Mouse (Mus musculus) CH12.LX (cell line): Measurements from ENCODE around the gene Mynn. TPM values are rescaled to one million over a fixed set of nuclear protein-coding genes. Genes with fewer than 3 reads are reported as not detected.

ENCODE experiments used
- DNase-seq: peaks from one replicate; pipeline ENCODE4 v3.0.0-alpha.2; 2013; ENCODE audit errors: extremely low read depth
- H3K27ac ChIP-seq: 2 replicates; pipeline ENCODE4 v1.5.1; 2012; ENCODE audit warnings: low read depth, mild to moderate bottlenecking, control low read depth, moderate library complexity; ENCODE audit not compliant: insufficient read depth
- H3K27me3 ChIP-seq: replicated peaks from 2 replicates; pipeline ENCODE3; 2012; ENCODE audit warnings: inconsistent platforms
- H3K36me3 ChIP-seq, 2 experiments: replicated peaks in 1 of 2; 2 replicates each; pipeline versions ENCODE3 to v1.6.1; 2012; ENCODE audit warnings: inconsistent platforms in 1 of 2, low read length in 1 of 2, mild to moderate bottlenecking in 1 of 2, mixed read lengths in 1 of 2, moderate library complexity in 1 of 2; ENCODE audit not compliant: control insufficient read depth in 1 of 2, insufficient read depth in 1 of 2
- H3K4me1 ChIP-seq, 2 experiments: 2 replicates each; pipeline ENCODE4 v1.6.1; 2012; ENCODE audit warnings: inconsistent platforms in 1 of 2, moderate library complexity in 1 of 2; ENCODE audit not compliant: insufficient read depth in 2 of 2, control insufficient read depth in 1 of 2
- H3K4me2 ChIP-seq: 2 replicates; pipeline ENCODE4 v1.6.1; 2012; ENCODE audit warnings: low read depth, mild to moderate bottlenecking, control low read depth; ENCODE audit not compliant: poor library complexity, insufficient read depth, severe bottlenecking
- H3K4me3 ChIP-seq, 3 experiments: fragments of 150-350 bp in 1 of 3; sonication (generic) in 1 of 3; replicated peaks in 1 of 3; 2 replicates each; pipeline versions ENCODE3 to v1.5.1; 2011 to 2012; ENCODE audit warnings: low read depth in 2 of 3, low read length in 2 of 3, mild to moderate bottlenecking in 2 of 3, moderate library complexity in 2 of 3, control low read depth in 1 of 3, improper control_type of control experiment in 1 of 3, inconsistent platforms in 1 of 3, mixed read lengths in 1 of 3; ENCODE audit not compliant: poor library complexity in 1 of 3
- H3K79me2 ChIP-seq: replicated peaks from 2 replicates; pipeline ENCODE4 v1.6.1; 2012; ENCODE audit warnings: mild to moderate bottlenecking, moderate library complexity; ENCODE audit not compliant: control insufficient read depth, poor library complexity, insufficient read depth, severe bottlenecking; ENCODE audit errors: extremely low read depth
- H3K9ac ChIP-seq: 2 replicates; pipeline ENCODE4 v1.6.1; 2012; ENCODE audit warnings: low read depth, mild to moderate bottlenecking, control low read depth, moderate library complexity; ENCODE audit not compliant: insufficient read depth
- H3K9me3 ChIP-seq: replicated peaks from 2 replicates; pipeline ENCODE3; 2012; ENCODE audit warnings: low read length, inconsistent platforms, mixed read lengths
- CTCF ChIP-seq, 2 experiments: IDR thresholded peaks in 1 of 2; conservative IDR thresholded peaks in 1 of 2; 2 replicates each; pipeline ENCODE4 v1.5.1; 2011 to 2012; ENCODE audit warnings: low read depth in 2 of 2, low read length in 2 of 2, improper control_type of control experiment in 1 of 2, inconsistent platforms in 1 of 2, mild to moderate bottlenecking in 1 of 2, moderate library complexity in 1 of 2
- ELF1 ChIP-seq: IDR thresholded peaks from 2 replicates; pipeline ENCODE4 v1.6.1; 2014; ENCODE audit warnings: low read depth, mild to moderate bottlenecking, inconsistent platforms, low read length, improper control_type of control experiment
- HCFC1 ChIP-seq: IDR thresholded peaks from 2 replicates; pipeline ENCODE4 v1.6.1; 2012; ENCODE audit warnings: low read depth, mild to moderate bottlenecking, inconsistent platforms, low read length, improper control_type of control experiment
- JUND ChIP-seq: conservative IDR thresholded peaks from 2 replicates; pipeline ENCODE4 v1.6.1; 2011; ENCODE audit warnings: low read depth, low read length, improper control_type of control experiment
- MXI1 ChIP-seq: IDR thresholded peaks from 2 replicates; pipeline ENCODE4 v1.6.1; 2011; ENCODE audit warnings: mild to moderate bottlenecking, low read depth, low read length, improper control_type of control experiment
- PAX5 ChIP-seq: IDR thresholded peaks from 2 replicates; pipeline ENCODE4 v1.6.1; 2012; ENCODE audit warnings: low read length, inconsistent platforms, mixed read lengths
- POLR2A ChIP-seq: IDR thresholded peaks from 2 replicates; pipeline ENCODE4 v1.6.1; 2011; ENCODE audit warnings: low read depth, mild to moderate bottlenecking, improper control_type of control experiment, low read length
- POLR2AphosphoS2 ChIP-seq: IDR thresholded peaks from 2 replicates; pipeline ENCODE4 v1.6.1; 2011; ENCODE audit warnings: low read depth, low read length, improper control_type of control experiment
- RAD21 ChIP-seq: IDR thresholded peaks from 2 replicates; pipeline ENCODE4 v1.6.1; 2011; ENCODE audit warnings: low read depth, mild to moderate bottlenecking, low read length, improper control_type of control experiment, moderate library complexity
- SIN3A ChIP-seq: IDR thresholded peaks from 2 replicates; pipeline ENCODE4 v1.6.1; 2012; ENCODE audit warnings: low read length, improper control_type of control experiment, inconsistent platforms
- SMC3 ChIP-seq: IDR thresholded peaks from 2 replicates; pipeline ENCODE4 v1.6.1; 2011; ENCODE audit warnings: low read depth, low read length, improper control_type of control experiment
- USF2 ChIP-seq: conservative IDR thresholded peaks from 2 replicates; pipeline ENCODE4 v1.6.1; 2011; ENCODE audit warnings: low read depth, low read length, improper control_type of control experiment
- ZC3H11A ChIP-seq: IDR thresholded peaks from 2 replicates; pipeline ENCODE4 v1.6.1; 2012; ENCODE audit warnings: low read depth, mild to moderate bottlenecking, inconsistent platforms, low read length, improper control_type of control experiment
- ZMIZ1 ChIP-seq: IDR thresholded peaks from 2 replicates; pipeline ENCODE4 v1.6.1; 2012; ENCODE audit warnings: low read depth, mild to moderate bottlenecking, inconsistent platforms, low read length, improper control_type of control experiment
- dilution Hi-C: fragments of 300-500 bp; cut with MboI; formaldehyde crosslinking; loops from 2 replicates; pipeline ENCODE4 v1.14.3; 2020; ENCODE audit warnings: low sequenced_read_pairs; ENCODE audit not compliant: extremely low pct_unique_long_range_greater_than_20kb, extremely low pct_ligation_motif_present
- in situ Hi-C: fragments of 300-500 bp; cut with MboI; formaldehyde crosslinking; loops from 3 replicates; pipeline ENCODE4 v1.14.3; 2019; ENCODE audit warnings: low sequenced_read_pairs, low pct_ligation_motif_present, low pct_unique_long_range_greater_than_20kb, mixed read lengths
- polyA plus RNA-seq: library from polyadenylated mRNA; unstranded; fragments of >175 nt; gene quantifications from 2 replicates; pipeline ENCODE4 v1.2.1, GENCODE M21; 2012; ENCODE audit warnings: low read depth; ENCODE audit not compliant: insufficient read length
- total RNA-seq, 2 experiments: library from RNA; depleted of rRNA; stranded (reverse); fragments of 300-350 nt in 1 of 2; fragments of >200 nt in 1 of 2; gene quantifications; 2 replicates each; pipeline ENCODE4 v1.2.3; 2012 to 2014

Mynn gene
- total and polyA plus RNA-seq, 3 experiments: 11.9 to 31.1 (median 15.5) TPM

GRCm38 (mm10) chr3:30608999-30609398 is 7.1 kb downstream of the Mynn start:
- dilution Hi-C loops: no loop called here
- DNase-seq: no peak

GRCm38 (mm10) chr3:30610930-30611329 is 9.1 kb downstream of the Mynn start:
- peaks cover 7 to 34% of the 10 kb centered on the region in 2 experiments for H3K4me1 ChIP-seq
- peaks cover 21% of the 10 kb centered on the region for H3K79me2 ChIP-seq
- dilution Hi-C loops (no loop called here), in situ Hi-C loops (no loop called here)
- H3K9ac ChIP-seq: no peak overlapping the region
- no peaks in the 10 kb centered on the region for H3K9me3 ChIP-seq
- no peaks in the 10 kb centered on the region for H3K27me3 ChIP-seq
- H3K36me3 ChIP-seq: peaks cover 63 to 81% of the 10 kb centered on the region in 2 experiments
- DNase-seq: no peak
- no peak overlapping the region for H3K27ac ChIP-seq
- no peak overlapping the region for H3K4me2 ChIP-seq
- no peak for TF ChIP-seq CTCF (conservative IDR thresholded peaks at IDR 0.05 in 1 of 2, IDR thresholded peaks at IDR 0.05 in 1 of 2; ENCODE audit: low read depth in 2 of 2, low read length in 2 of 2)
- TF ChIP-seq JUND: no peak
- no peak for TF ChIP-seq USF2
- TF ChIP-seq ZMIZ1: no peak
- TF ChIP-seq HCFC1: no peak
- TF ChIP-seq SIN3A: no peak
- no peak for TF ChIP-seq RAD21
- TF ChIP-seq SMC3: no peak
- no peak for TF ChIP-seq POLR2AphosphoS2
- TF ChIP-seq ELF1: no peak
- TF ChIP-seq MXI1: no peak
- no peak for TF ChIP-seq POLR2A
- no peak for TF ChIP-seq PAX5
- H3K4me3 ChIP-seq: no peak overlapping the region

More at GRCm38 (mm10) chr3:30608999-30609398, 7.1 kb downstream of the Mynn start:
- TF ChIP-seq SIN3A (no peak), ZC3H11A (no peak), ZMIZ1 (no peak)
- TF ChIP-seq, all 38 proteins: peak for 0
- Histone ChIP-seq H3K4me3 (no peak overlapping the region), H3K4me2 (no peak overlapping the region), H3K79me2 (peaks cover 32% of the 10 kb centered on the region), H3K36me3 (peaks cover 53 to 77% of the 10 kb centered on the region in 2 experiments), H3K27me3 (no peaks in the 10 kb centered on the region), H3K27ac (no peak overlapping the region), H3K4me1 (peaks cover 7 to 51% of the 10 kb centered on the region in 2 experiments), H3K9me3 (no peaks in the 10 kb centered on the region), H3K9ac (no peak overlapping the region)
- in situ Hi-C loops: no loop called here

- TF ChIP-seq ELF1 (0 out of 2 replicates have a peak, but pooled peaks have one; percentile 14), MXI1 (no peak), PAX5 (no peak)
- TF ChIP-seq, all 38 proteins: peak for 1
- no peaks in the 10 kb centered on the region for H3K79me2 ChIP-seq
- H3K27me3 ChIP-seq: no peaks in the 10 kb centered on the region
- dilution Hi-C loops (no loop called here), in situ Hi-C loops (no loop called here)
- no peak overlapping the region for H3K4me2 ChIP-seq
- DNase-seq: peak; percentile 50
- H3K4me1 ChIP-seq: peaks cover 4 to 18% of the 10 kb centered on the region in 2 experiments; a peak in 3 of 4 replicates
- H3K9ac ChIP-seq: no peak overlapping the region
- no peak overlapping the region for H3K4me3 ChIP-seq
- no peaks in the 10 kb centered on the region for H3K9me3 ChIP-seq
- H3K27ac ChIP-seq: peak overlapping the region; percentile 34; the same call in 1 of the 2 replicates
- H3K36me3 ChIP-seq: peaks cover 30 to 50% of the 10 kb centered on the region in 2 experiments
Observed at GRCm38 (mm10) chr3:30620132-30620531, 18.3 kb downstream of the Mynn start.
